Mouse (Mus musculus) embryonic fibroblast, embryonic 13.5 days (primary cell): Measurements from ENCODE around the gene Abcc4.

Source experiments
- CTCF ChIP-seq: IDR thresholded peaks from 2 replicates; pipeline ENCODE4 v1.5.1; 2011; ENCODE audit warnings: mild to moderate bottlenecking, control low read depth, low read length, moderate library complexity, borderline replicate concordance; ENCODE audit not compliant: insufficient read depth
- POLR2A ChIP-seq: IDR thresholded peaks from 2 replicates; pipeline ENCODE4 v1.6.1; 2011; ENCODE audit warnings: low read depth, mild to moderate bottlenecking, control low read depth, low read length, moderate library complexity

GRCm38 (mm10) chr14:118730631-118731030 lies 24.6 kb upstream of the Abcc4 start:
- no peak for TF ChIP-seq CTCF
- no peak for TF ChIP-seq POLR2A
